Mouse (Mus musculus): ENCODE measurements around the gene 4933415F23Rik. TPM values are rescaled to one million over a fixed set of nuclear protein-coding genes. Genes with fewer than 3 reads are reported as not detected.

4933415F23Rik gene
- total and polyA plus RNA-seq, 2 experiments = not detected

DNA sequence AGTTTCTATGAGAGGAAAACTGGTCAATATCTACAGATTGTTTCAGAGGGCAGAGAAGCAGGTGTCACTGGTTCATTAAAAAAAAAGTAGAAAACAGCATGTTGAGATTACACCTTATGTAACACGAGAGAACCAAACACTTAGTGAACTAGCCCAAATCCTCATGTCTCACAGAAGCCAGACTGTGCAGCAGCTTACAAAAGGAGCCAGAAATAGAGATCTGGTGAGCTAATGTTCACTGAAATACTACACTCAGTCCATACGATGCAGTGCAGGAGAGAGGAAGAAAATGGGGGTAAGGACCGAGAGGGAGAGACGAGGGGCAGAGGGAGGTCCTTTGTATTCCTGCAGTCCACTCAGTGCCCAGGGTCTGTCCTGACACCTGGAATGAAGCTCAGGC, 17.4 kb upstream of the 4933415F23Rik start:
- H3K27me3 ChIP-seq (ENCODE audit: control insufficient read depth, insufficient read depth, low read length) = no peaks in the 10 kb centered on the region
- DNase-seq (ENCODE audit: extremely low read depth, low read depth, low spot score) = no peak
- 93% methylated on average over 4 of the region's 4 CpGs for WGBS
- TF ChIP-seq CTCF (IDR thresholded peaks at IDR 0.05; ENCODE audit: low read depth, low read length) (no peak), POLR2A (IDR thresholded peaks at IDR 0.05; ENCODE audit: extremely low read depth, insufficient read depth, low read length) (no peak)
- no peak overlapping the region for H3K27ac ChIP-seq (replicated peaks; ENCODE audit: insufficient read depth, low read depth, low read length)
- H3K4me3 ChIP-seq (ENCODE audit: insufficient read depth, low read depth, low read length) = no peak overlapping the region
- no peak overlapping the region for H3K9ac ChIP-seq (ENCODE audit: low read depth, low read length)
- H3K79me2 ChIP-seq (ENCODE audit: control insufficient read depth, insufficient read depth, low read length) = no peaks in the 10 kb centered on the region
- no peaks in the 10 kb centered on the region for H3K36me3 ChIP-seq (ENCODE audit: control insufficient read depth, insufficient read depth, low read length)
- H3K4me1 ChIP-seq (ENCODE audit: control insufficient read depth, insufficient read depth, low read length) = no peaks in the 10 kb centered on the region

DNA sequence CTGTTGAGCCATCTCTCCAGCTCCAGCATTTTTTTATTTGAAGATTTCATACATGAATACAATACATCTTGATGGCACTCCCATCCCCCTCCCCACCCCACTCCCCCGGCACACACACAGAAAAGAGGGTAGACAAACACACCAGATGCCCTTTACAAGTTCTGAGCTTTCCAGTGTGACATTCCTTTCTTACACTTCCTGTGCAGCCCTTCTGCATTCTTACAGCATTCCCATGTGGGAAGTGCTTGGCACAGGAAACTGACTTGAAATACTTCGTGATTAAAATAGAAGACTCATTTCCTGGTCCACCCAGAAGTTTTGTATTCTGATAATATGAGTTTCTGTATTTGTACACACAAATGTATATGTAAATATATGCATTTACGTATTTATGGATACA, 15.4 kb upstream of the 4933415F23Rik start:
- Histone ChIP-seq H3K79me2 (ENCODE audit: control insufficient read depth, insufficient read depth, low read length) (no peaks in the 10 kb centered on the region), H3K4me1 (ENCODE audit: control insufficient read depth, insufficient read depth, low read length) (no peaks in the 10 kb centered on the region), H3K27me3 (ENCODE audit: control insufficient read depth, insufficient read depth, low read length) (no peaks in the 10 kb centered on the region), H3K4me3 (ENCODE audit: insufficient read depth, low read depth, low read length) (no peak overlapping the region), H3K9ac (ENCODE audit: low read depth, low read length) (no peak overlapping the region), H3K36me3 (ENCODE audit: control insufficient read depth, insufficient read depth, low read length) (no peaks in the 10 kb centered on the region), H3K27ac (replicated peaks; ENCODE audit: insufficient read depth, low read depth, low read length) (no peak overlapping the region)
- no peak for DNase-seq (ENCODE audit: extremely low read depth, low read depth, low spot score)
- WGBS = 78% methylated on average over 3 of the region's 3 CpGs
- TF ChIP-seq CTCF (IDR thresholded peaks at IDR 0.05; ENCODE audit: low read depth, low read length) (no peak), POLR2A (IDR thresholded peaks at IDR 0.05; ENCODE audit: extremely low read depth, insufficient read depth, low read length) (no peak)

DNA sequence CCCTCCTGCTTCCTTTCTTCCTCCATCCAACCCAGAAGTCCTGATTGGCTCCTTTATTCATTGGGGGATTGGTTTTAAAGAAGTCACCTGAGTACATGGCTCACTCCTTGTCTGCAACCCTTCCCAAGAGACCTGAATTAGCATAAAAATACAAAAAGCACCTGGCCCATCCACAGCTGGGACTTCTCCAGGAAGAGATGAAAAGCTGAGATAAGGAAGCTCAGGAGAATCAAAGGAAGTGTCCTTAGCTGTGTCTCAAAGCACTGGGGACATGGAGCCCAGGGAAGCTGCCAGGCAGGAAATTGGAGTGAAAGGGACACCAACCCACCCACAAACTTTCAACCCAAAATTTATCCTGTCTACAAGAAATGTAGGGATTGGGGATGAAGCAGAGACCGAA, 7.1 kb upstream of the 4933415F23Rik start:
- no peak for DNase-seq (ENCODE audit: extremely low read depth, low read depth, low spot score)
- H3K27me3 ChIP-seq (ENCODE audit: control insufficient read depth, insufficient read depth, low read length) = no peaks in the 10 kb centered on the region
- TF ChIP-seq POLR2A (IDR thresholded peaks at IDR 0.05; ENCODE audit: extremely low read depth, insufficient read depth, low read length) = no peak
- TF ChIP-seq CTCF (IDR thresholded peaks at IDR 0.05; ENCODE audit: low read depth, low read length) = no peak
- WGBS = 91% methylated on average over 1 of the region's 1 CpGs
- H3K9ac ChIP-seq (ENCODE audit: low read depth, low read length) = no peak overlapping the region
- H3K79me2 ChIP-seq (ENCODE audit: control insufficient read depth, insufficient read depth, low read length) = no peaks in the 10 kb centered on the region
- H3K27ac ChIP-seq (replicated peaks; ENCODE audit: insufficient read depth, low read depth, low read length) = no peak overlapping the region
- H3K4me1 ChIP-seq (ENCODE audit: control insufficient read depth, insufficient read depth, low read length) = no peaks in the 10 kb centered on the region
- no peak overlapping the region for H3K4me3 ChIP-seq (ENCODE audit: insufficient read depth, low read depth, low read length)
- no peaks in the 10 kb centered on the region for H3K36me3 ChIP-seq (ENCODE audit: control insufficient read depth, insufficient read depth, low read length)

DNA sequence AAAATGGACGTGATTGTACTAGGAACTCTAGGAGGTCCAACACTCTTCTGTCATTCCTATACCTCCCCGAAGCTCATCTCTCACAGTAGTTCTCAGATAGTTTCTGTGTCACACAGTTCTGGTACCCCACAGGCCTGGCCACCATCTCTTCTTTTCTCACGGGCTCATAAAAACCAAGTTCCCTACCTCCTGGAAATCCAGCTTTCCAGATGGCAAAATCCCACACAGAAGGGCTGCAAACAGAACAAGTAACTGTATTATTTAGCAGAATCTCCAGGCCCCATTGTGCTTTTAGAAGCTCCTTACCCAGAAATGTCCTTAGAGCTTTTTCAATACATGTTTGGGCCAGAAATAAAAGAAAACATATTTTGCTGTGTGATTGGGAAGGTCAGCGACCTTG, 828 bp upstream of the 4933415F23Rik start:
- Histone ChIP-seq H3K4me3 (ENCODE audit: insufficient read depth, low read depth, low read length) (no peak overlapping the region), H3K36me3 (ENCODE audit: control insufficient read depth, insufficient read depth, low read length) (no peaks in the 10 kb centered on the region), H3K27me3 (ENCODE audit: control insufficient read depth, insufficient read depth, low read length) (no peaks in the 10 kb centered on the region), H3K79me2 (ENCODE audit: control insufficient read depth, insufficient read depth, low read length) (no peaks in the 10 kb centered on the region), H3K27ac (replicated peaks; ENCODE audit: insufficient read depth, low read depth, low read length) (no peak overlapping the region), H3K4me1 (ENCODE audit: control insufficient read depth, insufficient read depth, low read length) (no peaks in the 10 kb centered on the region), H3K9ac (ENCODE audit: low read depth, low read length) (no peak overlapping the region)
- TF ChIP-seq CTCF (IDR thresholded peaks at IDR 0.05; ENCODE audit: low read depth, low read length) (no peak), POLR2A (IDR thresholded peaks at IDR 0.05; ENCODE audit: extremely low read depth, insufficient read depth, low read length) (no peak)
- 88% methylated on average over 4 of the region's 4 CpGs for WGBS
- DNase-seq (ENCODE audit: extremely low read depth, low read depth, low spot score) = no peak

DNA sequence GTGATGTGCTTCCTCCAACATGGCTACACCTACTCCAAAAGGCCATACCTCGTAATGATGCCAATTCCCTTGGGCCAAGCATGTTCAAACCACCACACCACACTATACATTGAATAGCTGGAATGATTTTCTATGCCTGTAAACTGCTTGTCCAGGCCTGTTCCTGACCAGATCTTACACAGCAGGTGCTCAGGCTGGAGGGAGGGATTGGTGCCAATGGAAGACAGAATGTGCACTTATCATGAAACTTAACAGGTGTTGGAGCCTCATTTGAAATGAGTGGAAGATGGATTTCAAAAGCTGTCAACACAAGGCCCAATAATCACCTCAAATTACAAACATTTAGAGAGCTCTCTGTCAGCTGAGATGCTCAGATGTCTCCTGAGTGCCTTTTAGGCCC, 2.3 kb downstream of the 4933415F23Rik start:
- Histone ChIP-seq H3K27me3 (ENCODE audit: control insufficient read depth, insufficient read depth, low read length) (no peaks in the 10 kb centered on the region), H3K79me2 (ENCODE audit: control insufficient read depth, insufficient read depth, low read length) (no peaks in the 10 kb centered on the region), H3K36me3 (ENCODE audit: control insufficient read depth, insufficient read depth, low read length) (no peaks in the 10 kb centered on the region), H3K4me1 (ENCODE audit: control insufficient read depth, insufficient read depth, low read length) (no peaks in the 10 kb centered on the region), H3K9ac (ENCODE audit: low read depth, low read length) (no peak overlapping the region), H3K4me3 (ENCODE audit: insufficient read depth, low read depth, low read length) (no peak overlapping the region), H3K27ac (replicated peaks; ENCODE audit: insufficient read depth, low read depth, low read length) (no peak overlapping the region)
- no peak for DNase-seq (ENCODE audit: extremely low read depth, low read depth, low spot score)
- 92% methylated on average over 1 of the region's 1 CpGs for WGBS
- TF ChIP-seq POLR2A (IDR thresholded peaks at IDR 0.05; ENCODE audit: extremely low read depth, insufficient read depth, low read length) (no peak), CTCF (IDR thresholded peaks at IDR 0.05; ENCODE audit: low read depth, low read length) (no peak)

DNA sequence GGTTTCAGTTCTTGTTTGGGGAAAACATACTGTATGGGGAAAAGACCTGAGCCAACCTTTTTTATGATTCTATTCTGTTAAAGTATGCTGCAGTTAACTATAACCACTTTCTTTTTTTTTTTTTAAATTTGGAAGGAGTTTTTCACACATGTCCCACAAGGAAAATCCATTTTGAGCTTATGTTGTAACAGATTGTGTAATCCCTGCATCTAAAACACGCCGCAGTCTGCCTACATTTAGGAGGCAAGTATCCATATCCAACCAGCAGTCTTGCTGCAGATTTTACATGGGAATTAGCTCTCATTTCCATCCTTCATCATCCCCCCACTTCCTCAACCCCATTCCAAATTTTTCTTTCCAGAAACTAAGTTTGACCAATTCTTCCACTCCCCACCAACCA, 3.6 kb downstream of the 4933415F23Rik start:
- no peak for TF ChIP-seq POLR2A (IDR thresholded peaks at IDR 0.05; ENCODE audit: extremely low read depth, insufficient read depth, low read length)
- TF ChIP-seq CTCF (IDR thresholded peaks at IDR 0.05; ENCODE audit: low read depth, low read length) = no peak
- H3K36me3 ChIP-seq (ENCODE audit: control insufficient read depth, insufficient read depth, low read length) = no peaks in the 10 kb centered on the region
- H3K4me1 ChIP-seq (ENCODE audit: control insufficient read depth, insufficient read depth, low read length) = no peaks in the 10 kb centered on the region
- no peaks in the 10 kb centered on the region for H3K79me2 ChIP-seq (ENCODE audit: control insufficient read depth, insufficient read depth, low read length)
- H3K27me3 ChIP-seq (ENCODE audit: control insufficient read depth, insufficient read depth, low read length) = no peaks in the 10 kb centered on the region
- H3K27ac ChIP-seq (replicated peaks; ENCODE audit: insufficient read depth, low read depth, low read length) = no peak overlapping the region
- H3K9ac ChIP-seq (ENCODE audit: low read depth, low read length) = no peak overlapping the region
- no peak overlapping the region for H3K4me3 ChIP-seq (ENCODE audit: insufficient read depth, low read depth, low read length)
- DNase-seq (ENCODE audit: extremely low read depth, low read depth, low spot score) = no peak
- 89% methylated on average over 2 of the region's 2 CpGs for WGBS

Measured in liver, adult 2 months (tissue).